Mouse (Mus musculus) embryonic fibroblast, embryonic 13.5 days (primary cell): ENCODE data around the gene Zfp719.

Experiments used
- CTCF ChIP-seq: IDR thresholded peaks from 2 replicates; pipeline ENCODE4 v1.5.1; 2011; ENCODE audit warnings: mild to moderate bottlenecking, control low read depth, low read length, moderate library complexity, borderline replicate concordance; ENCODE audit not compliant: insufficient read depth
- POLR2A ChIP-seq: IDR thresholded peaks from 2 replicates; pipeline ENCODE4 v1.6.1; 2011; ENCODE audit warnings: low read depth, mild to moderate bottlenecking, control low read depth, low read length, moderate library complexity

DNA sequence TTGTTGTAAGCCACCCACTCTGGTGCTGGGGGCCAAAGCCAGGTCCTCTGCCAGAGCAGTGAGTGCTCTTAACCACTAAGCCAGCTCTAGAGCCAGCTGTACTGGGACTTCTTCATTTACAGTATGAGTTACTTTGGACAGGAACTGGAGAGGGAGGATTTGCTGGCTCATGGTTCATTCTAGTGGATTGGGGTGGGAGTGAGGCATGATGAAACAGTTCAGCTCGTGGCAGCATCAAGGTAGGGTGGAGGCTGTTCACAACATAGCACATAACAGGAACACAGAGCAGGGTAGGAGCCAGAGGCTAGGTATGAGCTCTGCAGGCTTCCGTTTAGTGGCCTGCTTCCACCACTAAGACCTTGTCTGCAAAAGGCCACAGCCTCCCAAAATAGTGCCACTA lies 56.8 kb downstream of the Zfp719 start:
- no peak for TF ChIP-seq CTCF
- TF ChIP-seq POLR2A = no peak
